Mouse (Mus musculus): ENCODE data around the gene Psors1c2.

The Psors1c2 gene

GRCm38 (mm10) chr17:35558216-35558615, 25.2 kb downstream of the Psors1c2 start:
- no peak for DNase-seq

GRCm38 (mm10) chr17:35567150-35567549, 34.1 kb downstream of the Psors1c2 start, which contains the start of gene 2300002M23Rik:
Gene 2300002M23Rik, plus strand, starts transcription at chr17:35567450.
- no peak for DNase-seq

- DNase-seq, result no peak
Measured at GRCm38 (mm10) chr17:35567767-35568166, 34.8 kb downstream of the Psors1c2 start.

GRCm38 (mm10) chr17:35569091-35569944, 36.3 kb downstream of the Psors1c2 start:
- DNase-seq, result no peak

GRCm38 (mm10) chr17:35570836-35571235, 37.8 kb downstream of the Psors1c2 start:
- DNase-seq, result no peak

GRCm38 (mm10) chr17:35571477-35571876, 38.5 kb downstream of the Psors1c2 start:
- no peak for DNase-seq

GRCm38 (mm10) chr17:35578211-35578610, 45.2 kb downstream of the Psors1c2 start:
- DNase-seq, result peak; percentile 87 to 93

- DNase-seq, result peak in 1 of 2 experiments; percentile 24
Measured at GRCm38 (mm10) chr17:35582900-35583299, 49.9 kb downstream of the Psors1c2 start.
